Mouse (Mus musculus): ENCODE data around the gene Cd44.

DNA sequence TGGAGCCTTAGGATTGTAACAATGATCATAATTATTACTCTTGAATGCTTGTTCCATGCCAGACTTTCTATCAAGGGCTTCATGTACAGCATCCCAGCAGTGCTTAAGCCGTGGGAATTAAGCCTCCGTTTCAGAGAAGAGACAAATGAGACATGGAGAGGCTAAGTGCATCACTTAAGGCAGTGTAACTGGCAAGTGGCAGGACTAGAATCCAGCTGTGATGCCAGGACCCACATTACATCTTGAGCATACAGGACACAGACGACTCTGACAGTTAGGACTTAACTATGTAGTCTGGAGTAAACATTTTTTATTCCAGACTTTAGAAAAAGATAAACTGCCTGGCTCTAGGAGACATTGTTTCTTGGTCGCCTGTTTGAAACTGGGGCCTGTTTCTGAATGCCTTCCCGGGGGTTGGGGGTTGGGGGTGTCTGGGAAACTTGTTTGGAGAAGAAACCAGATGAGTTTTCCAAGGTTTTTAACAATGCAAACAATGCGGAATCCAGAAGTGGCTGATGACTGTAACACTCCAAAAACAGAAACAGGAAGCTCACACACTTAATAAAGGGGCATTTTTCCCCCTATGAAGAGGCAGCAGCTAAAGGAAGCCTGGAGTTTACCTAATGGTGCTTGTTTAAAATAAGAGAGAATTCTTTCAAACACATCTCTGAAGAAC lies 18.7 kb downstream of the Cd44 start:
- TF ChIP-seq POLR2A (IDR thresholded peaks at IDR 0.05; ENCODE audit: control insufficient read depth, low read depth, low read length): no peak
- no peak for TF ChIP-seq CTCF (IDR thresholded peaks at IDR 0.05; ENCODE audit: control insufficient read depth, insufficient read depth, insufficient replicate concordance, low read depth, low read length)
